Mouse (Mus musculus): Measurements from ENCODE around the gene Angpt4.

The Angpt4 gene

DNA sequence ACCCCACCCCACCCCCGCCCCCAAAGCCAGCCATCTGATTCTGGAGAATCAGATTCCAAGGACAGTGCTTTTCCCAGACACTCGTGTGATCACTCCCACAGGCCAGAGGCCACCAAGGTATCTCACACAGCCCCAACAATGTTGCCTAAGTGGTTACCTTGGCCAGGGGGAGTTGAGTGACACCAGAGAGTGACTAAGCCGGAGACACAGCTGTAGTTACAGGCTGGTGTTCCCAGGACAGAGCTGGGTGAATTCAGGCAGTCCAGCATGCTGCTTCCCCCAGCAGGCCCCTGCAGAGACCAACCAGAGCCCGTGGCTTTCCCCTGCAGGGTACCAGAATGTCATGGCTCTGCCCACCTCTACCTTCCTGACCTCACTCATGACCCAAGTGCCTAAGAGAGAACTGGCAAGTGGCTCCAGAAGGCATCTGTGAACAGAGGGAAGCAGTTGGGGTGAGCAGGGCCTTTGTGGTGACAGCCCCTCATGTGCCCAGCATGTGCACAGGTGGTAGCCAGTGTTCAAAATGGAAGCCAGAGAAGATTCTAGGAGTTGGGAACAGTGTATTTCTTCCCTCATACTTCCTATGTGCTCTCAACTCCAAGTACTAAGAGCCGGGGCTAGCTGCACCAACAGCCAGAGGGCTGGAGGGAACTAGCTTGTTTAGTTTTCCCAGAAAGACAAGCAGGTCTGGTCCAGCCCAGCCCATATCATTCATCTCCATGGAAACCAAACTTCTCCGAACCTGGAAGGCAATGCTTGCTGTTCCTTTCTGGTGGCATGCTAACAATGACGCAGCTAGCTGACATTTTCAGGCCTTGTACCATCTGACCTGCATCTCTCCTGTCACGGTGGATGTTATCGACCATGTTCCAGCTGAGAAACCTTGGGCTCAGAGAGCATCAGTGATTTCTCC is 50.5 kb downstream of the Angpt4 start:
- no peak for DNase-seq (ENCODE audit: low spot score in 2 of 2)

GRCm38 (mm10) chr2:151962474-151962873 is 51.5 kb downstream of the Angpt4 start:
- peak in 1 of 2 experiments; percentile 89 for DNase-seq (ENCODE audit: low spot score in 2 of 2)

- no peak for DNase-seq (ENCODE audit: low spot score in 2 of 2)
Measured at GRCm38 (mm10) chr2:151963319-151963718, 52.3 kb downstream of the Angpt4 start.

DNA sequence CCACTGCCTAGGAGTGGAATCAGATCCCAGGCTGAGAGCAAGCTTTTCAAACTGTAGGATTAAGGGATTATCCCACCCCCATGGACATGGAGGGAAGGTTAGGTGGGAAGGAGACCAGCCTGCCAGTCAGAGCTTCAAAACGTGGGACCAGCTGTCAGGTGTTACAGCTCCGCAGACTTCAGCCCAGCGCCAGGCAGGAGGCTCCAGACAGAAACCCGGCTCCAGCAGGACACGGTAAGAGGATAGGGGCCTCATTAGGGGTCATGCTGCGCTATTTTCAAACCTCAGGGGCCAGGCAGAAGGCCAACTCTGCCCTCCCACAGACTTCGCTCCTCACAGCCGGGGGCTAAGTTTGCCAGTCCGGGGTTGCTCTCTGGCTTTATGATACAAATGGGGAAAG is 53.0 kb downstream of the Angpt4 start:
- DNase-seq (ENCODE audit: low spot score in 2 of 2): no peak

DNA sequence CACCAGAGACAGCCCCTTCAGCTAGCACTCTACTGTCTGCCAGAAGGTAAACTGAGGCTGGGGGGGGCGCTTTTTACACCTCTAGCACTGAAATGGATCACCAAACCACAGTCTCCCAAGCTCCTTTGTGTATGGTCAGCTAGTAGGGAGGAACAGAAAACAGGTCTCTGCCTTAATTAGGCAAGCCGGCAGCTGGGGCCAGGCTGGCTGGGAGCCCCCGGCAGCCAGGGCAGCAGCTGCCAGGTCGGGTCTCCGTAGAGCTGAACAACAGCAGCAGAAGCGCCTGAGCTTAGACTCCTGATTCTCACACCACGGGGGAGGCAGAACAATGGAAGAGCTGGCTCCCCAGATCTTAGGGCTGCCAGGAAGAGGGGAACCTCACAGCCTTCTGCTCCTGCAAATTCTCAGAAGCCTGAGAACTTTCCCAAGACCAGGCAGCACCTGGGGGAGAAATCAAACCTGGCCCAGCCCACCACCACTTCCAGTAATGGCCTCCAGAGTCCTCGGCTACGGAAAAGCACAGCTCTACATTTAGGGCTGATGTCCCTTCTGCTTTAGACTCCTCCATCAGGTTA is 56.3 kb downstream of the Angpt4 start:
- DNase-seq (ENCODE audit: low spot score in 2 of 2): no peak

DNA sequence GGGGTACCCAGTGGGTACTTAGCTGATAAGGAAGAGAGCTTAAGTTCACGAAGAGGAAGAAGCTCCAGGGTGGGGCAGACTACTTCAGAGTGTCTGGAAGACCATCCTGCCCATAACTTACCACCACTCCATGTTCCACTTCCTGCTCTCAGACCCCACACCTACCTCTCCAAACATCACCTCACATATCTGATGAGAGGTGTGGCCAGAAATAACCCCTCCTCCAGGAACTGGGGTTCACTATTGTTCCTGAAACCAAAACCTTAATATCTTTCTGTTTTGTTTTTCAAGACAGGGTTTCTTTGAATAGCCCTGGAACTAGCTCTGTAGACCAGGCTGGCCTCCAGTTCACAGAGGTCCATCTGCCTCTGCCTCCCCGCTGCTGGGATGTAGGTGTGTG is 56.8 kb downstream of the Angpt4 start:
- no peak for DNase-seq (ENCODE audit: low spot score in 2 of 2)

DNA sequence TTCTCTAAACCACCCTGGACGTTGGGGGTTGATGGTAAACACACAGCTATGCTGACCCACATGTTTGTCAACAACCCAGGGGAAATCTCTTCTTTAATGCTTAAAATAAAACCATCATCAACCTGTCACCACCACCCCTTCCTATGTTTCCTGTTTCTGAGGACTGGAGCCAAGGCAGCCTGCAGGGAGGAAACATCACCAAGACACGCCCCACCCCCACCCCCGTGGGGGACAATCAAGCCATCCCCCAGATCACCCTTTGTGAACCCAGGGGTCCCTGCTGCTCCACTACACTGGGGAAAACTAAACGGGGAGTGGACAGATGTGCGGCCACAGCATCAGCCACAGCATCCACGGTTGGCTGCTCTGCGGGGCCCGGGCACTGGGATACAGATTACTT is 57.4 kb downstream of the Angpt4 start:
- DNase-seq (ENCODE audit: low spot score in 2 of 2): no peak

DNA sequence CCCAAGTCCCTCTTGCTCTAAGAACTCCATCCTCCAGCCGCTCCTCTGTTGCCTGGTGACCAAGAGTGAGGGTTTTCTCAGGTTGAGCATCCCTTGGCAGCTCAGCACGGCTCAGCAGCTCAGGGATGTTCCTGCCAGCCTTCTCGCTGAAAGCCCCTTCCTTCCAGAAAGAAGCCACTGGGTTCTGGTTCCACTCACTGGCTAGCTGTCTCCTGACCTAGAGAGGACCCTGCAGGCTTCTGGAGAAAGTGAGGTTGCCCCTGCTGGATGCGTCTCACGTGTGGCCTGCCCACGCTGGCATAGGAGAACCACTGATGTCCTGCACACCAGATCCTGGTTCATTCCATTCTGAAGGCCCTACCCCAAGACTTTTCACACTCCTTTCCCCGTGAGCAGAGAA is 58.0 kb downstream of the Angpt4 start:
- no peak for DNase-seq (ENCODE audit: low spot score in 2 of 2)

GRCm38 (mm10) chr2:151969396-151969795 is 58.4 kb downstream of the Angpt4 start:
- no peak for DNase-seq (ENCODE audit: low spot score in 2 of 2)

- peak; percentile 87 to 88 for DNase-seq (ENCODE audit: low spot score in 2 of 2)
Measured at GRCm38 (mm10) chr2:151970191-151971172, 59.5 kb downstream of the Angpt4 start.

- no peak for DNase-seq (ENCODE audit: low spot score in 2 of 2)
Measured at GRCm38 (mm10) chr2:151971748-151972147, 60.7 kb downstream of the Angpt4 start.

GRCm38 (mm10) chr2:151972880-151973594 is 62.0 kb downstream of the Angpt4 start:
- peak; percentile 53 to 71 for DNase-seq (ENCODE audit: low spot score in 2 of 2)

GRCm38 (mm10) chr2:151973595-151974562 is 62.9 kb downstream of the Angpt4 start:
- DNase-seq (ENCODE audit: low spot score in 2 of 2): peak; percentile 78 to 80

DNA sequence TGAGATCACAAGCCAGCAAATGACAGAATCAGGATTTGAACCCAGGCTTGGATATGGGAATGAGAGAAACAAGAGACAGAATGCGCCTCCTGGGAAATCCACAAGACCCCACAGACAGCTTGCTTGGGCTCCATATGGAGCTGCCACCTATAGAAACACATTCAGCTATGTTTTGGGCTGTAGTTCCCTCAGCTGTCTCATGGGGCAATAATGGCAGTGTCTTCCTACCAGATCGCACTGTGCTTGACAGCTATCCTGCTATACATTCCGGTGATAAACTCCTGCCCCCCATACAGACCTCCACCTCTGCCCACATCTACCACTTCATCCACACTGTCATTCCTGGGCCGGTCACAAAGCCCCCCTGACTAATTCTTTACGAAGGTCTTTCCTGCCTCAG is 64.3 kb downstream of the Angpt4 start:
- no peak for DNase-seq (ENCODE audit: low spot score in 2 of 2)

- no peak for DNase-seq (ENCODE audit: low spot score in 2 of 2)
Measured at GRCm38 (mm10) chr2:151976067-151976466, 65.1 kb downstream of the Angpt4 start.

DNA sequence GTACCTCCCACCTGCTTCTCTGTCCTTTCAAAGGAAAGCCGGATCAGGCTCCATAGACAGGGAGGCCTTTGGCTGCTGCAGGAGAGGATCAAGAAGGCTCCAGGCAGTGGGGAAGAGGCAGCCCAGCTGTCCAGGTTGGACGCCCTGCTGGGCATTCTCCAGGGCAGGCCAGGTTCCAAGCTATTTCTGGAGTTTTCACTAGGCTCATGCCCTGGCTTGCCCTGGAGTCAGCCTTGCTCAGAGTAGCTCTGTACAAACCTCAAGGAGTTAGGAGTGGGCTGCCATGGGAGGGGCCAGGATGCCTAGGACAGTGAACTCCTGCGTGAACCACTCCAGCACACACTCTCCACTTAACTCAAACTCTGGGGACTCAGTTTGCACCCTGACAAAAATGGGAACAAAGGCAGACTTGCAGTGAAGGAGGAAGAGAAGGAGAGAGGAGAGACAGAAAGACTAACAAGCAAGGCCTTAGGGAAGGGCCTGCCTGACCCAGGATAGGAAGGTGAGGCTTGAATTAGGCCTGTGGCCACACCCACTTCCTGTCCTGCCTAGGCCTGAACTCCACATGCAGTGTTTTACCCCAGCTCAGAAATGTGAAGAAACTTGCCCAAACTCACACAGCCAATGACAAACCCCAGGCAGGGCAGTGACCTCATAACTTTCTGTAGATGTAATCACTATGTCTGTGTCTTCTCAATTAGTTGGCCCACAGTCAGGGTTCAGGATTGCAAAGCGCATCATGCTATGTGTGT is 66.9 kb downstream of the Angpt4 start:
- DNase-seq (ENCODE audit: low spot score in 2 of 2): no peak

DNA sequence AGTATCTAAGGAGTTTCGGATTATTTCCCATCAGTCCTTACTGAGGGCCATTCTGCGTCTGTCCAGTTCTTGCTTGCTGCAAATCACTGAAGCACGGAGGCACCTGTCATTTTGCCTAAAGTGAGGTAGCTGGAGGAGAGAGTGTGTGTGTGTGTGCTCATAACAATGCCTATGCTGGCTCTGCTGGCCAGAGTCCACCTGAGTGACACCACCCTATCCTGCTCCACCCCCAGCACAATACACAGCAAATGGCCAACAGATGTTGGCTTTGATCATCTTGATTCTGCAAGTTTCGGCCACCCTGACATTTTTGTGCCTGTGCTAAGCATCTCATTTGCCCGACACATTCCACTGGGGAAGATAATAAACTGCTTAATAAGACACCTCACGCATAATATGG is 67.5 kb downstream of the Angpt4 start:
- DNase-seq (ENCODE audit: low spot score in 2 of 2): no peak

- peak; percentile 82 to 91 for DNase-seq (ENCODE audit: low spot score in 2 of 2)
Measured at GRCm38 (mm10) chr2:151979470-151980354, 68.7 kb downstream of the Angpt4 start, which contains the start of gene Fam110a. Fam110a (minus strand) TSS chr2:151980219.

All from urinary bladder, adult 18-20 months (tissue).